8 mouse cellular contexts compared by ENCODE assay signal in genomic region chr3:129256766-129257165, GRCm38 (mm10). TPM values are rescaled to one million over a fixed set of nuclear protein-coding genes. Genes with fewer than 3 reads are reported as not detected.
DNase-seq lines count a peak whose midpoint lies in the region; ATAC-seq lines count a peak whose summit lies in the region.

No protein-coding gene starts in this region.

- H3K36me3 ChIP-seq in midbrain, embryonic 15.5 days (replicated peaks) = no peaks in the 10 kb centered on the region

- 73% methylated on average over 8 of the region's 8 CpGs for WGBS in midbrain, embryonic 15.5 days

- no peaks in the 10 kb centered on the region for H3K27me3 ChIP-seq in midbrain, embryonic 15.5 days (replicated peaks)

- ATAC-seq in midbrain, embryonic 15.5 days (replicated peaks) = no peak

- peak; percentile 19 for DNase-seq in adrenal gland, adult 2 months
- DNase-seq in adrenal gland, postnatal 4 days (ENCODE audit: low spot score in 2 of 2) = no peak
- peak; percentile 26 for DNase-seq in adipocyte (ENCODE audit: low spot score)
- peak; percentile 12 for DNase-seq in heart, adult 8-10 months (ENCODE audit: low spot score)
- DNase-seq in kidney, adult 9 months = peak; percentile 46
- DNase-seq in c-Kit-positive CD71-positive TER-119-positive erythroid progenitor cells, embryonic 14.5 days (ENCODE audit: low spot score) = no peak
- DNase-seq in right cerebral cortex, postnatal 25 days = no peak

- peak overlapping the region; percentile 40; the same call in 1 of the 2 replicates for H3K4me2 ChIP-seq in midbrain, embryonic 15.5 days

- no peaks in the 10 kb centered on the region for H3K9me3 ChIP-seq in midbrain, embryonic 15.5 days

- H3K4me1 ChIP-seq in midbrain, embryonic 15.5 days = no peaks in the 10 kb centered on the region

- H3K9ac ChIP-seq in midbrain, embryonic 15.5 days = no peak overlapping the region

- no peak overlapping the region for H3K4me3 ChIP-seq in midbrain, embryonic 15.5 days

- H3K27ac ChIP-seq in midbrain, embryonic 15.5 days = no peak overlapping the region

RNA-seq across cellular contexts. Expression of gene Pitx2, which starts 57.1 kb away (rescaled TPM):
- total RNA-seq in adrenal gland, adult 2 months (2021) = under 1 TPM in 1 of 2 experiments, not detected in 1; 0.32 TPM
- 0.22 and 0.27 TPM in 2 replicates for polyA plus RNA-seq in adrenal gland, adult 2 months (2012; rRNA removed)
- 1 to 10 TPM in 1 of 2 experiments, under 1 TPM in 1; 0.53 to 1.5 TPM for total RNA-seq in adrenal gland, postnatal 4 days (2021)
- 1 to 10 TPM in 1 of 4 experiments, under 1 TPM in 3; 0.57 to 1.4 (median 0.69) TPM for total RNA-seq in heart, adult 8-10 months (2022)
- polyA plus RNA-seq in midbrain, embryonic 15.5 days (2015; fragmentation: Nextera tagmentation; extraction: Ambion mirVana) = 41.0 and 60.5 TPM in 2 replicates

Comparison
In these comparisons a context has a peak if more than half of its experiments do, and no peak if none do; other contexts are left out.
1. DNase-seq: peak in adrenal gland, adult 2 months (single experiment), adipocyte (single experiment), heart, adult 8-10 months (single experiment) and kidney, adult 9 months (single experiment); none in adrenal gland, postnatal 4 days (0 of 2), c-Kit-positive CD71-positive TER-119-positive erythroid progenitor cells, embryonic 14.5 days (single experiment) and right cerebral cortex, postnatal 25 days (single experiment).